35 mouse cellular contexts compared by ENCODE assay signal in the genomic region with DNA sequence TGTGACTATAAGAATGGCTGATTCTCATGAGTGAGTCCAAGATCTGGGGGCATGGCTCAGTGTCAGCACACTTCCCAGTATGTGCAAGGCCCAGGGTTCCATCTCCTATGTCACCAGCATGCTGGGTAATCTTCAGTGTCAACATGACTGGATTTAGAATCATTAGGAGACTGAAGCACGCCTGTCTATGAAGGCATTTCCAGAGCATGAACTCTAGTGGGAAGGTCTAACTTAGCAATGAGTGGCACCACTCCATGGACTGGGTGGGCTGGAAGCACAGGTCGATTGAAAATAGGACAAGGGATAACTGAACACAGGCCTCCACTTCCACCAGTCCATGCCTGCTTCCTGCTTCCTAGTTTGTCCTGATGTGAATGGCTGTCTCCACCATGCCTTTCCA.
"Had no signal": no experiment of that assay in that cellular context is flagged by ENCODE, and none has a peak within 500 bp of the region (broad histone marks: within the 10 kb centered on the region; RNA-seq: fewer than 3 reads in every experiment).

No protein-coding gene starts in this region.

- H3K27me3 ChIP-seq: heart, embryonic 12.5 days; heart, embryonic 13.5 days; heart, embryonic 15.5 days; hindbrain, embryonic 12.5 days; hindbrain, embryonic 13.5 days; hindbrain, embryonic 15.5 days; intestine, embryonic 15.5 days; kidney, embryonic 15.5 days had no signal

- DNase-seq: heart, postnatal 10 days; heart, postnatal 14 days; heart, postnatal 36 days; heart, postnatal 4 days; kidney, adult 11 months; kidney, adult 18-20 months; kidney, adult 2 months; kidney, adult 8-10 months; kidney, adult 9 months; kidney, postnatal 10 days; kidney, postnatal 14 days; kidney, postnatal 25 days; kidney, postnatal 36 days; kidney, postnatal 4 days; layer of hippocampus, adult 9-11 months; layer of hippocampus, postnatal 36 days had no signal

- ATAC-seq: hindbrain, embryonic 16.5 days; hindbrain, postnatal 0 days; inflammation-experienced regulatory T-cells, adult 6 months; intestine, embryonic 15.5 days; intestine, embryonic 16.5 days; intestine, postnatal 0 days had no signal

- H3K9ac ChIP-seq: heart, embryonic 12.5 days; heart, embryonic 13.5 days; heart, embryonic 15.5 days; hindbrain, embryonic 12.5 days; hindbrain, embryonic 13.5 days; hindbrain, embryonic 14.5 days; hindbrain, embryonic 15.5 days; intestine, embryonic 15.5 days; kidney, embryonic 15.5 days had no signal

- H3K4me2 ChIP-seq: heart, embryonic 11.5 days; heart, embryonic 12.5 days; heart, embryonic 13.5 days; heart, embryonic 15.5 days; hindbrain, embryonic 12.5 days; hindbrain, embryonic 13.5 days; hindbrain, embryonic 14.5 days; hindbrain, embryonic 15.5 days; intestine, embryonic 15.5 days; kidney, embryonic 15.5 days had no signal

- H3K4me3 ChIP-seq: heart, embryonic 10.5 days; heart, embryonic 12.5 days; heart, embryonic 13.5 days; heart, embryonic 15.5 days; hindbrain, embryonic 10.5 days; hindbrain, embryonic 12.5 days; hindbrain, embryonic 13.5 days; hindbrain, embryonic 15.5 days; intestine, embryonic 15.5 days; kidney, embryonic 15.5 days; layer of hippocampus, adult 2 months had no signal

- H3K4me1 ChIP-seq: hindbrain, embryonic 10.5 days; hindbrain, embryonic 12.5 days; hindbrain, embryonic 13.5 days; hindbrain, embryonic 15.5 days; intestine, embryonic 15.5 days; kidney, embryonic 15.5 days had no signal

- H3K9me3 ChIP-seq: heart, embryonic 10.5 days; hindbrain, embryonic 10.5 days; hindbrain, embryonic 15.5 days; intestine, embryonic 15.5 days had no signal

- H3K36me3 ChIP-seq: hindbrain, embryonic 10.5 days; hindbrain, embryonic 12.5 days; intestine, embryonic 15.5 days had no signal

- H3K27ac ChIP-seq: heart, embryonic 10.5 days; heart, embryonic 13.5 days; heart, embryonic 15.5 days; hindbrain, embryonic 10.5 days; hindbrain, embryonic 12.5 days; hindbrain, embryonic 13.5 days; hindbrain, embryonic 14.5 days; hindbrain, embryonic 15.5 days; hindbrain, postnatal 0 days; intestine, embryonic 15.5 days; kidney, embryonic 15.5 days; kidney, postnatal 0 days; layer of hippocampus, adult 2 months had no signal
